Mouse (Mus musculus): ENCODE data around the gene Dnajc12.

DNA sequence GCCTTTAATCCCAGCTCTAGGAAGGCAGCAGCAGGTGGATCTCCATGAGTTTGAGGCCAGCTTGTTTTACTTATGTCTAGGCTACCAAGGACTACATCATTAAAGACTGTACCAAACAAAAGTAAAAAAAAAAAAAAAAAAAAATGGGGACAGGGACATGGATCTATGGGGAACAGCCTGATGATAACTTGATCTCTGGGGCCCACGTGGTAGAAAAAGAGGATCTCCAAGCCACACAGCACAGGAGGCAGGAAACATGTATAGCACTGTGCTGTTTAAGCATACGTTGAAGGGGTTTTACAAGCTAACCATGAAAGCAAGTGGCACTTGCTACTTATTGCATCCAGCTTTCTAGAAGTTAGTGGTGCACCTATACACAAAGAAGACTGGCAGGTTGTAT, 40.9 kb upstream of the Dnajc12 start:
- no peak for TF ChIP-seq CTCF (conservative IDR thresholded peaks at IDR 0.05 in 1 of 2, IDR thresholded peaks at IDR 0.05 in 1 of 2; ENCODE audit: low read depth in 2 of 2, low read length in 2 of 2)
- no peak for TF ChIP-seq MXI1 (IDR thresholded peaks at IDR 0.05; ENCODE audit: low read depth, low read length)
- no peak for TF ChIP-seq ZC3H11A (IDR thresholded peaks at IDR 0.05; ENCODE audit: low read depth, low read length)
- no peak for TF ChIP-seq USF1 (IDR thresholded peaks at IDR 0.05; ENCODE audit: low read depth, low read length)
- no peak for TF ChIP-seq ZMIZ1 (IDR thresholded peaks at IDR 0.05; ENCODE audit: low read depth, low read length)
- no peak for TF ChIP-seq KAT2A (IDR thresholded peaks at IDR 0.05; ENCODE audit: insufficient replicate concordance, low read length)
- TF ChIP-seq POLR2A (IDR thresholded peaks at IDR 0.05; ENCODE audit: low read depth, low read length): no peak
- TF ChIP-seq MYC (IDR thresholded peaks at IDR 0.05; ENCODE audit: low read depth, low read length): no peak
- TF ChIP-seq TCF12 (IDR thresholded peaks at IDR 0.05; ENCODE audit: low read depth, low read length): no peak
- TF ChIP-seq RAD21 (IDR thresholded peaks at IDR 0.05; ENCODE audit: low read depth, low read length): no peak
- TF ChIP-seq NELFE (IDR thresholded peaks at IDR 0.05; ENCODE audit: low read depth, low read length): no peak
- TF ChIP-seq ETS1 (conservative IDR thresholded peaks at IDR 0.05; ENCODE audit: low read depth, low read length): no peak

All from CH12.LX (cell line).